Comparison of ENCODE assay signal across 8 mouse cellular contexts in the genomic region with DNA sequence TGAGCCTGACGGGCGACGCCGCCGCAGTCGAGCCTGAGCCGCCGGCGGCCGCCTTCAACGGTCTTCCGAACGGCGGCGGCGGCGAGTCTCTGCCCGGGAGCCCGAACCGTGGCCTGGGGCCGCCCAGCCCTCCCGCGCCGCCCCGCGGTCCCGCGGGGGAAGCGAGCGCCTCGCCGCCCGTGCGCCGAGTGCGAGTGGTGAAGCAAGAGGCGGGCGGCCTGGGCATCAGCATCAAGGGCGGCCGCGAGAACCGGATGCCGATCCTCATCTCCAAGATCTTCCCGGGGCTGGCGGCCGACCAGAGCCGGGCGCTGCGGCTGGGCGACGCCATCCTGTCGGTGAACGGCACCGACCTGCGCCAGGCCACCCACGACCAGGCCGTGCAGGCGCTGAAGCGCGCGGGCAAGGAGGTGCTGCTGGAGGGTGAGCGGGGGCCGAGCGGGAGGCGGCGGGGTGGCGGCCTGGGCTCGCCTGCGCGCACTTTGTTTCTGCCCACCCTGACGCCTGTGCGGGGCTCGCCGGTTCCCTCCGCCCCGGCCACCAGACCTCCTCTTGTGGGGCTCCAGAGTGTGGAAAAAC. TPM values are rescaled to one million over a fixed set of nuclear protein-coding genes. Genes with fewer than 3 reads are reported as not detected.
A peak's percentile ranks its signal among the peaks of the same experiment; 100 is the strongest.
DNase-seq lines count a peak whose midpoint lies in the region; ATAC-seq and TF ChIP-seq lines count a peak whose summit lies in the region.

No protein-coding gene starts in this region.

- no peaks in the 10 kb centered on the region for H3K36me3 ChIP-seq in heart, embryonic 10.5 days
- H3K36me3 ChIP-seq in liver, embryonic 14.5 days (replicated peaks; ENCODE audit: control insufficient read depth, insufficient read depth, low read depth): no peaks in the 10 kb centered on the region
- H3K36me3 ChIP-seq in stomach, embryonic 15.5 days: no peaks in the 10 kb centered on the region

- peaks cover 25% of the 10 kb centered on the region for H3K4me1 ChIP-seq in heart, embryonic 10.5 days
- H3K4me1 ChIP-seq in liver, embryonic 14.5 days (replicated peaks; ENCODE audit: control insufficient read depth in 2 of 2, insufficient read depth in 2 of 2, low read length in 1 of 2): peaks cover 0 to 5% of the 10 kb centered on the region in 2 experiments; a peak in 2 of 4 replicates
- H3K4me1 ChIP-seq in stomach, embryonic 15.5 days: peaks cover 17% of the 10 kb centered on the region

- DNase-seq in left cerebral cortex, adult 18-20 months (ENCODE audit: low spot score in 2 of 2): peak; percentile 39 to 49
- no peak for DNase-seq in left cerebral cortex, adult 11 months (ENCODE audit: low spot score)
- DNase-seq in heart, embryonic 10.5 days (ENCODE audit: low spot score): peak; percentile 80
- peak; percentile 54 for DNase-seq in kidney, adult 9 months
- DNase-seq in liver, embryonic 14.5 days (ENCODE audit: low read depth in 3 of 3, low spot score in 3 of 3): no peak
- DNase-seq in neural tube, embryonic 10.5 days (ENCODE audit: extremely low spot score, low spot score): peak; percentile 80

- no peak for TF ChIP-seq CTCF in liver, embryonic 14.5 days (IDR thresholded peaks at IDR 0.05; ENCODE audit: low read depth)

- ATAC-seq in common myeloid progenitor, adult 5-6 weeks (replicated peaks; ENCODE audit: low read depth, poor library complexity, severe bottlenecking): peak; percentile 21
- peak; percentile 63 for ATAC-seq in liver, embryonic 14.5 days (ENCODE audit: insufficient read depth)
- ATAC-seq in stomach, embryonic 15.5 days (ENCODE audit: insufficient read depth, low FRiP score, low read depth): peak; percentile 58

- peak overlapping the region; percentile 95 for H3K4me3 ChIP-seq in heart, embryonic 10.5 days
- H3K4me3 ChIP-seq in liver, embryonic 14.5 days (ENCODE audit: insufficient read depth in 1 of 2, low read depth in 2 of 2, low read length in 2 of 2): peak overlapping the region; percentile 55 to 65
- H3K4me3 ChIP-seq in stomach, embryonic 15.5 days (replicated peaks): peak overlapping the region; percentile 92

- H3K9ac ChIP-seq in liver, embryonic 14.5 days (replicated peaks): peak overlapping the region; percentile 50
- H3K9ac ChIP-seq in stomach, embryonic 15.5 days: peak overlapping the region; percentile 83

- no peaks in the 10 kb centered on the region for H3K27me3 ChIP-seq in heart, embryonic 10.5 days (ENCODE audit: insufficient read depth, poor library complexity, severe bottlenecking)
- H3K27me3 ChIP-seq in liver, embryonic 14.5 days (ENCODE audit: control insufficient read depth, insufficient read depth, low read length): peaks cover 33% of the 10 kb centered on the region
- no peaks in the 10 kb centered on the region for H3K27me3 ChIP-seq in stomach, embryonic 15.5 days (replicated peaks)

- H3K27ac ChIP-seq in heart, embryonic 10.5 days: peak overlapping the region; percentile 95
- H3K27ac ChIP-seq in liver, embryonic 14.5 days: no peak overlapping the region
- peak overlapping the region; percentile 94 for H3K27ac ChIP-seq in stomach, embryonic 15.5 days

- under 1% methylated on average over 67 of the region's 76 CpGs for WGBS in heart, embryonic 10.5 days
- WGBS in liver, embryonic 14.5 days (ENCODE audit: insufficient replicate concordance): under 1% methylated on average over 74 of the region's 76 CpGs
- under 1% methylated on average over 74 of the region's 76 CpGs for WGBS in stomach, embryonic 15.5 days

- no peak for TF ChIP-seq EP300 in liver, embryonic 14.5 days (IDR thresholded peaks at IDR 0.05; ENCODE audit: low read depth)

- H3K4me2 ChIP-seq in liver, embryonic 14.5 days (ENCODE audit: low read depth): peak overlapping the region; percentile 84
- H3K4me2 ChIP-seq in stomach, embryonic 15.5 days: peak overlapping the region; percentile 70

- no peaks in the 10 kb centered on the region for H3K9me3 ChIP-seq in heart, embryonic 10.5 days
- H3K9me3 ChIP-seq in liver, embryonic 14.5 days (ENCODE audit: control insufficient read depth, low read length): no peaks in the 10 kb centered on the region
- no peaks in the 10 kb centered on the region for H3K9me3 ChIP-seq in stomach, embryonic 15.5 days

RNA-seq across cellular contexts. Expression of a gene that starts 0.4 kb away (rescaled TPM):
- 10 to 100 TPM; 20.8 to 21.3 TPM for total RNA-seq in left cerebral cortex, adult 18-20 months (2021)
- 1.9 and 4.1 TPM in 2 replicates for total RNA-seq in common myeloid progenitor, adult 5-6 weeks (2017)
- 8.7 and 9.8 TPM in 2 replicates for polyA plus RNA-seq in heart, embryonic 10.5 days (2016; fragmentation: Nextera tagmentation; extraction: Ambion mirVana)
- polyA plus RNA-seq in liver, embryonic 14.5 days (2012; rRNA removed): 0.52 and 0.68 TPM in 2 replicates
- polyA plus RNA-seq in liver, embryonic 14.5 days (2014; fragmentation: Nextera tagmentation; extraction: Ambion mirVana): 0.88 and 0.99 TPM in 2 replicates
- polyA plus RNA-seq in stomach, embryonic 15.5 days (2015; fragmentation: Nextera tagmentation; extraction: Ambion mirVana): 15.8 and 17.6 TPM in 2 replicates

RNA-seq across cellular contexts. Expression of a gene that starts 42.6 kb away (rescaled TPM):
- total RNA-seq in left cerebral cortex, adult 18-20 months (2021): 10 to 100 TPM; 36.9 to 40.8 TPM
- 50.2 and 57.4 TPM in 2 replicates for total RNA-seq in common myeloid progenitor, adult 5-6 weeks (2017)
- 61.5 and 79.9 TPM in 2 replicates for polyA plus RNA-seq in heart, embryonic 10.5 days (2016; fragmentation: Nextera tagmentation; extraction: Ambion mirVana)
- polyA plus RNA-seq in liver, embryonic 14.5 days (2012; rRNA removed): 23.4 and 27.3 TPM in 2 replicates
- polyA plus RNA-seq in liver, embryonic 14.5 days (2014; fragmentation: Nextera tagmentation; extraction: Ambion mirVana): 35.1 and 35.3 TPM in 2 replicates
- 62.6 and 65.7 TPM in 2 replicates for polyA plus RNA-seq in stomach, embryonic 15.5 days (2015; fragmentation: Nextera tagmentation; extraction: Ambion mirVana)

Comparison
In these comparisons a context has a peak if more than half of its experiments do, and no peak if none do; other contexts are left out.
1. DNase-seq: peak in left cerebral cortex, adult 18-20 months (2 of 2), heart, embryonic 10.5 days (single experiment), kidney, adult 9 months (single experiment) and neural tube, embryonic 10.5 days (single experiment); none in left cerebral cortex, adult 11 months (single experiment) and liver, embryonic 14.5 days (0 of 3).
2. Peak in every context shown above with its lines, with median percentiles within 50 percentile points of each other: ATAC-seq and H3K4me3 ChIP-seq.